Mouse (Mus musculus) lung, postnatal 25 days (tissue): ENCODE results near the gene Gm5269.

Experiments used
- DNase-seq: peaks from one replicate; pipeline ENCODE4 v3.0.0; 2022; ENCODE audit warnings: low spot score

Gm5269 gene

DNA sequence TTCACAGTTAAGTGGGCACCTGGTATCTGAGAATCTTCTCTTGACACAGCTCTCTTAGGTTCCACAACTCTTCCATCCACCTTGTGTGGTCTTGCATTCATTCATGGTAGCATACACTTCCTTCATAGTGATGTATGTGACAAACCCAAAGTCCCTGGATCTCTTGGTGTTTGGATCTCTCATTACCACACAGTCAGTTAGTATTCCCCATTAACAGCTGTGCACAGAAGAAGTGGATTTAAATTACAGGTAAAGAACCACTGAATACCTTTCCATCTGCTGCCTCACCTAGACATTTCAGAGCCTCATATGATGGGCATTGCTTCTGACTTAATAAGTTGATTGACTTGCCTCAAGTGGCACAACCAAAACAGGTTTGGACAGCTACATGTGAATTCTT lies at the start of gene Gm5269:
TSS of gene Gm5269 (minus strand) at position 101 of the 400 bp plus-strand sequence.
- no peak for DNase-seq

DNA sequence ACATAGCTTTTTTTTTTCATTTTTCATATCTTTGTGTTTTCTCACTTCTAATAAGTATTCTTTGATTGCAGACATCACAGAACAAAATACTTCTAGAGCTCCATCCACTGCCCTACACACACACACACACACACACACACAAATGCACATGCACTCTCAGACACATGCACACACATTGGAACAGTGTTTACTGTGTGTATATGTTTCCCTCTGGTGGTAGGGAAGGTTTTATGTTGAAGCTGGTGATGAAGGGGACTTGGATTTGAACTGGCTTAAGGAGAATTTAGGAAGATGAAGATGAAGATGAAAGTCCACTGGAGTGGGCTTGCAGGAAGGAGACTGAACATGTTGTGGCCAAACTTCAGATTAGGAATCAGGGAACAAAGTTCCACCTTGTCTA lies 41.1 kb upstream of the Gm5269 start:
- no peak for DNase-seq

DNA sequence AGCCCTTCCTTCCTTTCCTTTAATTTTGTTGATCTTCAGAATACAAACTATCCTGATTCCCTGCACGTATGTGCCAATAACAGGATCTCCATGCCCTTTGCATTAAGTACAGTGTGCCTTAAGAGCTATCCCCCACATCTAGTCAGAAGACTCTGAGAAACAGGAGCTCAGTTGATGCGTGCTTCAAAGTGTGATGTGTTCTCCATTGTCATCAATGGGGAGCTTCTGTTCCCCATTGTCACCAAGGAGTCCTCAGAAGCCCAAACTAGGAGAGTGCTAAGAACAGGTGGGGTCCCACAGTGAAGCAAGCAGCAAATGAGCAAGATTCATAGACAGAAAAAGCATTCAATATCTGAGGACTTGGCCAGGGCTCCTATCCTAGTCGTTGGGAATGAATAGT lies 36.8 kb upstream of the Gm5269 start:
- DNase-seq = no peak

DNA sequence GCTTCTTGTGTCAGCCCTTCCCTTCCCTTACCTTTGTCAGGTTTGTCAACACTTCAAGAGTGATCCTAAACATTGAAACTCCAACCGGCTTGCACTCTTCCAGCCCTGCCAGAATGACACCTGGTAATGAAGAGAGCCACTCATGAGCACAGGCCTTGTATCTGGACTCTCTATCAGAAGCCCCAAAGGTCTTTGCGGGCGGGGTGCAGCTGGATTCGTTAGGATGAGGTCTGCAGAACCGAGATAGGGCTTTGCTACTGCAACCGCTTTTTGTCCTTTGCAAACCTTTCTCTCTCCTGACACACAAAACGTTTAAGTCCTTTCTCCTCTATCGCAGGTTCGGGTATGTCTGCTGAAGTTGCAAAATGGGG lies 36.3 kb upstream of the Gm5269 start, which contains the start of gene Slc40a1:
TSS of gene Slc40a1 (minus strand) at position 131 of the 371 bp plus-strand sequence.
- DNase-seq = no peak

DNA sequence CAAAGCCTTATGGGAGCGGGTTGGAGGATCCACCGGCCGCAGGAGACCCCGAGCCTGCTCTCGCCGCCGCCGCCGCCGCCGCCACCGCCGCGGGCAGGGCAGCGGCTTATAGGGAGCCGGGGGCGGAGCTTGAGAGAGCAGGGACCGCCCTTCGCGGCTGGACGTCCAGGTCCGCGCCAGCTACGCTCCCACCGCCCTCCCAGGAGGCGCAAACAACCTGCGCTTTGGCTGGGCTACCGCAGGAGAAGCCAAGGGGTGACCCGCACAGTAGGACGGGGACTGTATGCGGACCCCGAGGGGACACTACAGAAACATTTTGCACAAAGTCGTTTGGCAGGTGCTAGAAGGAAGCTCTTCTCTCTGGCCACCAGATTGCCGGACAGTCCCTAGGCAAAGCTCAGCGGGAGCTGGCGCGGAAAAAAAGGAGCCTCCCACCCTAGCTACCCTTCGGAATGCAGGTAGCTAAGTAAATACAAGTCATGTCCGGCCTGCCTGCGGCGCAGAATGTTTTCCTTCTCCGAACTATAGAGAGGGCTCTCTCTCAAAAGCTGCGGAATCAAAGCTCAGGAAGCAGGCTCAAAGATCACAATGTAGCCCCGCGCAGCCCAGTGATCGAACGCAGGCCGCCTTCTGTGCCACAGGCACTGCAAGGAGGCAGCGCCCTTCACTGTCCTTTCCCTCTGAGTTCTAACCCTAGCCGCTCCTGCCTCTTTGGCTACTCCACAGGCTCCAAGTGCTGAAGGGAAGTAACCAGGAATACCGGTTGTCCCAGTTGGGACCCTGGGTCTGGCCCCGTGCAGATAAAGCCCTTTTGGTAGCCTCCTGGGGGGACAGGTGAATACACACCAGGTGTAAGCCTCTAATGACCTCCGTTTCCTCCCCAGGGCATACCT lies 35.7 kb upstream of the Gm5269 start:
- DNase-seq = peak; percentile 73

DNA sequence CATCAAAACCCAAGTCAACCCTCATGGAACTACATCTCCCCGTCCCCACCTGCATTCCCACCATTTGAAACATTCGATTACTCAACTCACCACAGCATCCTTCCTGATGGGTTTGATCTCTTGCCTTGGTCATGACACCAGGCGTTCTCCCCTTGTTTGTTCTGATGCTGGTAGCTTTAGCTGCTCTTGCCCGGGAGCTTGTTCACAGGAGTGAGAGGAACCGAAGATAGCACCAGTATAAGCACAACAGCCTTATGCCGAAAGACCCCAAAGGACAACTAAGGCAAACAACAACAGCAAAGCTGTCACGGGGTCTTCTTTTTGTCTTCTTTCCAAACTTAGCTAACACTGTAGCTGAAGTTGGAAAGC lies 35.0 kb upstream of the Gm5269 start:
- DNase-seq = no peak

DNA sequence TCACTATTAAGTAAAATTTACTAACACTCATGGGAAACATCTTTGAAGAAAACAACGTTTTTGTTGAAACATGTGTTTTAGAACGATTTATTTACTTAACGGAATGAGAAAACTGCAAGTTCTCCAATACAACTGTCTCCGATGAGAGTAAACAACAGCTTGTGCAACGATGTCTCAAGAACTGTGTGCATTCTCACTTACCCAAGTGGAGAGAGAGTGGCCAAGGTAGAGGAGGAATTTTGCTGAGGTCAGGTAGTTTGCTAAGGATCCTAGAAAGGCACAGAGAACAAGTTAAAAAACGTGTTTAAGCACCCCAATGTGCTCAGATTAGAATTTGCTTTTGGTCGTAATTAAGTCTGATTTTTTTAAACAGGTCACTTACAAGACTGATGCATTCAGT lies 34.4 kb upstream of the Gm5269 start:
- peak; percentile 9 for DNase-seq

DNA sequence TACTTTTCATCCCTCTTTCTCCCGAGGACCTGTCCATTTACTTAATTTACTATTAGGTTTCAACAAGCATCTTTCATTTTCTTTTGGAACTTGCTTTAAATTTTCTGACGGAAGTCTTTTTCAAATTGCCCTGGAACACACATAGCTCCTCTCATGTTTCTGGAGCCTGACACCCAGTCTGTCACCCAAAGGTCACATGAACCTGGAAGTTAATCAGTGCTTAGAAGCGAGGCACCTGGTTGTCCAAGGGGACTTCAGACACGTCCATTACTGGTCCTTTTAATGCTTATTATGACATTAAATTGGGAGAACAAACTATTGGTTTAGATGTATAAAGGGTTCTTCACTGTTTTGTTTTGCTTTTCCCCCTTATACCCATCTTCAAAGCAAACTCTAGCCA lies 33.2 kb upstream of the Gm5269 start:
- no peak for DNase-seq

DNA sequence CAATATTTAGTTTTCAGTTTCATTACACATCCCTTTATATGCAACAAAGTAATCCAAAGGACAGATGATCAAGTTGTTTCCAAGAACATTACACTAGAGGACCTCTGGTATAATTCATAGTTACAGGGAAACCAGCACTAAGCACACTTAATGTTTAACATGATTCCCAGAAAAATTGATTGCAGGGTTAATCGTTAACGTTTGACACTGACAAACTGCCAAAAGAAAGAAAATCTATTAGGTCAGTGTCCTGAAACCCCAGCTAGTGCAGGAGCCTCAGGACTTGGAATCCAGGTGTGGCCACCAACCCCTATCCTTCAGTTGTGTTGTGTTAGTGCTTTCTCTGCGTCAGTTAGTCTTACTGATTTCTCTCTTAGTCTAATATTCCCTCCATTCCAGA lies 30.6 kb upstream of the Gm5269 start:
- DNase-seq = no peak

DNA sequence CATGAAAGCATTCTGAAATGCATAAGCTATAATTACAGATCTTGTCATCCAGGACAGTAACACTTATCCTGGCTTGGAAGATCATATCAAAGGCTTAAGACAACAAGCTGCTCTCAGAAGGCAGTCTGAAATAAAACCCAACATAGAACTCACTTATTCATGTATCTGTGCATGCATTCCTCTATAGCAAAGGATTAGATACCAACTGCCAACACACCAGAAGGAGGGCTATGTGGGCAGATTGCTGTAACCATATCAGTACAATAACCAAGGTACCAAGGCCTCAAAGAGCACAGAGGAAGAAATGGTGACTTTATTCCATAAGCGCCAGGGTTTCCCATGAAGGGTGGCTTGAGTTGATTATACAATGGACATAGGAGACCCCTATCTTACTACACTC lies 29.7 kb upstream of the Gm5269 start:
- DNase-seq = no peak

DNA sequence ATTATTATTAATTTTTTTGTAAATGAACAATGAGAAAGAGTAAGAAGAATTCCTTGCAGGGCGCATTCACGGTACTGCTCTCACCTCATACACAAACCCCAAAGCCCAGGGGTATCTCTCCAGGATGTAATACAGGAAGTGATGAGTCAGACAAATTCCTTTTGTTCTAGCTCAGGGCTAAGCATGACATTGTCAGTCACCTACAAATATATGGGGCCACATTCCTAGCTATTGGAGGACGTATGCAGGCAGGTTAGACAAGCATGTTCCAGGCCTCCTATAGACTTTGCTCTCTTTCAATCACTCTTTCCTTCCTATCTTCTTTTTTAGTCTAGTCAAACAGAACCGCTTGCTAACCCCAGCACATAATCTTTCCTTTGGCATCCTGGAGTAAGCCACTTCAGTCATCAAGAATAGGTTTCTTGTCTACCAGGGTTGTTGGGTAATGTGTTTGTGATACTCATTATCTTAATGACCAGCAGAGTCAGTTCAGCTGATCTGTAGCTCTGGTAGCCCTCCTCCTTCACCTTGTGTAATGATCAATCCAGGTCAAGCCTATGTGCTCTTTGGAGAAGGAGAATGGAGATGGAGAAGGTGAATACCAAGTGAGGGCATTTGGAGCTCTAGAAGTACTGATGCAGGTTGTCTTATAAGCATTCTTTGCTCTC lies 27.2 kb upstream of the Gm5269 start:
- no peak for DNase-seq

DNA sequence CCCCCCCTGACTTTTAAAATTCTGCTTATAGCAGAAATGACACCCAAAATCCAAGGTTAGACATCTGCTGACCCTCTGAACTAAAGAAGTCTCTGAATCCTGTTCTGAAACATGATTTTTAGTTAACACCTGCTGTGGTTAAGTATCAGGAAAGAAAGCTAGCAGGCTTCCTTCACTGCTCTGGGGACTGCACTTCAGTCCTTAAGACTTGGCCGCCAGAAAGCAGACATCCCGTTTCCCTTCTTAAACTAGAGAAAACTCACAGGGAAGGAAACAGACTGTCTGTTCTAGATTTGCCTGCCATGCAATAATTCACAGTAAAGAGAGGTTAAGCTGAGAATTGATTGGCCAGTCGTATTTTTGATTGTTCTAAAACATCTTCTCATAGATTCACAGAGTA lies 26.1 kb upstream of the Gm5269 start:
- DNase-seq = no peak

DNA sequence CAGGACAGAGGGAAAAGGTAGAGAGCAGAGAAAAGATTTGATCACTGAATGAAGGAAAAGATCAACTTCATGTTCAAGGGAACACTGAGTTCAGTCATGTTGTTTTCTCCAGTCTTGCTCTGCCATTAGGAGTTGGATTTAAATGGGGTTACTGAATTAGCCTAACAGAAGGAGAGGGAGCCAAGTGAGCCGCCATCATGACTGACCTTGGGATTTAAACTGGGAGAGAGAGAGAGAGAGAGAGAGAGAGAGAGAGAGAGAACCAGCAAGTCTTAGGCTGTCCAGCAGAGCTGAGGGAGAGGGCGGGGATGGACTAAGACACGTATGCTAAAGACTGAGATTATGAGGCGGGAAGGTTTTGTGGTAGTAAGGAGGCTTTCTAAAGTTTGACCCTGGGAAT lies 24.2 kb upstream of the Gm5269 start:
- no peak for DNase-seq

DNA sequence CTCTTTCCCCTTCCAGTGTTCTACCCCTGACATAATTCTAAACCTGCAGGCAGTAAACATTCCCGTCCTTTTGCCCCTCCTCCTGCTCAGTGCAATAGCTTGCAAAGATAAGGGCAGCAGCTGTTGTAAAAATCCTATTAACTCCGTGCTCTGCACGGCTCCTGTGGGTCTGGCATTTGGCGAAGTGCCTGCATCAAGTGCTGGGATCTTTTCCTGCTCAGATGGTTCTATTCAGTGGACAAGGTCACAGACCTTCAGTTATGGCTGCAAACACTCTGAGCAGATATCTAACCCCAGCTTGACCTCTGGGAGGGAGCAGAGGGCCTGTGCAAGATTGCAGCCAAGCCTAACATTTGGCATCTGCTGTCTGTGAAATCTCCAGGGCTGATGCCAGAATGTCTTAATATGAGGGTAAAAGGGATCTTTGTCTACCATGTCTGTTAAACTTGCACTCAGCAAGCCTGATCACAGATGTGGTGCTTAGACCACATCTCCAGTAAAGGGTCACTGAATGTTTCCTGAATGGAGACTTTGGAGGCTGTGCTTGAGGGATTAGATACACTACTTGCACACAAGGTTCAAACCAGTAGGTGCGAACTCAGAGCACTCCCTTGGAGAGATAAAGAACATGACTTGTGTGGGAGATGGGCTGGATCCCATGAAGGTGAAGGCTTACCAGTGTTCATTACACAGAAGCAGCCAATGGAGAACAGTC lies 15.2 kb upstream of the Gm5269 start:
- peak; percentile 37 for DNase-seq

DNA sequence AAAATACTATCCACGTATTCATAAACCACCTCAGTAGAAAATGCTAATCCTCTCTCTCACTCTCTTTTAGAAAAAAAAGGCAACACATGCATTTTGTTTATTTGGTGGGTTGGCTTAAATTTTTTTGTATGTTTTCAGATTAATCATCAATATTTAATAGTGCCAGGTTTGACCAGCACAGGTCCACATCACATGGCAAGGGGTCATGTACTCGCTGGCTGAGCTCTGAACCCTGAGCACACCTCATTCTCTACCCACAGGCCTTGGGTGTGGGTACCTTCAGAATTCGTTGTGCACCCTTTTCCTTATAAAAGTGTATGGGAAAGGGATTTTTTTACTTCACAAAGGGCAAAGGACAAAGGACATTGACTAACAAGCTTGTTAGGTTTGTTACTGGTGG lies 14.1 kb upstream of the Gm5269 start:
- no peak for DNase-seq

DNA sequence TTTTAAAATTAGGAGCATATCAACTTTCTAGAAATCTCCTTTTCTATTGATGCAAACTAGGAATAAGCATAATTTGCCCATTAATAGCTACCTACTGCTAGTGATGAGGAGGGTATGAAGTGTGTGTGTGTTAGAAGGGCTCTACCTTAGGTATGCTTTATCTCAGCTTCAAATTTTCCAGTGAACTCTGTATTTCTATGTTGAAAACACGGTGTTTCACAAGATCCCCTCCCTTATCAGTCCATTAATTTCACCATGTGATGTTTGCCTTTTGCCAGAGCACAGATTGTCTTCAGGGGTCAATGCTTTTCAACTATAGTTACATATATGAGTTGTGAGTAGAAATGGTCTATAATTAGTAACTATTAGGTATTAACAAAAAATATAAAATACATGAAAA lies 8.0 kb upstream of the Gm5269 start:
- no peak for DNase-seq

DNA sequence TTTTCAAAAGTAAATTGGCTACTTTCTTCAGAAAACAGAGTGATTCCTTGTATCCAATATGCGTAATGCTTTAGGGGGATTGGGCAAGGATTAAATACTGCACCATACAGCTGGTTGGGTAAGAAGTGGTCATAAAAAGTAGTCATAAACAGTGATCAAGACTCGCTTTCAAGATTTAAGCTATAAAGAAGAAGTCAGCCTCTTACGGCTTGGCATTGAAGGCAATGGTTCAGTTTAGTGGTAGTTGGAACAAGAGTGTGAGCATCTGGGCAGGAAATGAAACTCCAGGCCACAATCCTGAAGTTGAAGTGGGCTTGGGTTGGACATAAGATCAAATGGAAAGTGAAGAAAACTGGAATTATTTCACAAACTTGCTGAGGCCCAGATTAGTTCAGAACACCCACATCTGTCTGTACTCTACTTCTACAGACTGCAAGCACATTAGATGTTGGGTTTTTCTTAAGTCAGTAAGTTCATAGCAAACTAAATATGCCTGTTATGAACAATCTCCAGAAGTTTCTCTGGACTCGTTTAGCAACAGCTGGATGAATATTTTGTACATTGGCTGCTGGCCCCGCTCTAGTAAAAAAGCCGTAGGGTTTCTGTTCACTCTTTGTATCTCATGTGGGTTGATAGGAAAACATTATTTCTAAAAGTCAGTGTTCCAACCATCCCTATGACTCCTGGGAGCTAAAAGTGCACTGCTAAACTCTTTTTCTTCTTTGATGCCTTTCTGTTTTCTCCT lies 4.3 kb upstream of the Gm5269 start:
- no peak for DNase-seq

DNA sequence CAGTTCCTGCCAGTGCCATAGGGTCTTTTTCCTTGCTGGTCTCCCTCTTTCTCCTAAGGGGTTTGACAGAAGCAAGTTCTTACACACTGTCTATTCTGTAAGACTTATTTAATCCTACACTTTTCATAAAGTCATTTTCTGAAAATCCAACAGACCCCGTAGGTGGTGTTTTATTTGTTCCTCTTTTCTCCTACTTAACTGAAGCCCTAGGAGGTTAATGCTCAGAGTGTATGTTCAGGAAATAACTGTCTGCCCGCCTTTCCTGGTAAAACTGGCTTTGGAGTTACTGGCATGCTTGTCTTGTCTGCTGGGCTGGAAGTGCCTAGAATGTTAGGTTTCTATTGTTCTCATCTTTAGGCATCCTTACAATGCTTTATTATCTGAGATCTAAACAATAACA lies 1.9 kb upstream of the Gm5269 start:
- no peak for DNase-seq

DNA sequence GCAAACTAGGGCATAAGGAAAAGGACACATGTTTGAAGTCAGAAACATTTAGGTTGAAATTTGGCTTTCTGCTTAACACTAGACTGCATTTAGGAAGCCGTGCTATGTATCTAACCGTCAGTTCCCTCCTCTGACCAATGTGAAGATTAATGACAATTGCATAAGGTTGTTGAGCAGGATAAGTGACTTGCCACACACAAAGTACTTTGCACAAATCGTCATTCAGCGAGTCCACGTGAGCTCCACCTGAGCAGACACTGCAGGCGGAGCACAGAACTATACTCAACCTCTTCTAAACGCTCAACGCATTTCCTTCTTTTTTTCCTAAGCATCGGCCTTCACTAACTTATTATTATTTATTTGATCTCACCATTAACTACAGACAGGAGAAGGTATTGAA lies 3.3 kb downstream of the Gm5269 start:
- no peak for DNase-seq

DNA sequence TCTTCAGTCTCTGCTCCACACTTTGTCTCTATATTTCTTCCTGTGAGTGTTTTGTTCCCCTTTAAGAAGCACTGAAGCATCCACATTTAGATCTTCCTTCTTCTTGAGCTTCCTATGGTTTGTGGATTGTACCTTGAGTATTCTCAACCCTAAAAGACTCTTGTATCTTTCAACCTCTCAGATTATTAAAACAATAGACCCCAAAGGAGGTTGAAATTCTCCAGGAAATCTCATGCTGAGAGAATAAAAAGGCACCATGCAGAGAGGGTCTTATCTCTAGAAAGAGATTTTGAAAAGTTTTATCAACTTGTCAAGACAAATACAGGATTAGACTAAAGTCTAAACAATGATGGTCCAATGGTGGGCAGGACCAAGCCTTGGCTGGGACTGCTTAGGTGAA lies 6.7 kb downstream of the Gm5269 start:
- DNase-seq = no peak

DNA sequence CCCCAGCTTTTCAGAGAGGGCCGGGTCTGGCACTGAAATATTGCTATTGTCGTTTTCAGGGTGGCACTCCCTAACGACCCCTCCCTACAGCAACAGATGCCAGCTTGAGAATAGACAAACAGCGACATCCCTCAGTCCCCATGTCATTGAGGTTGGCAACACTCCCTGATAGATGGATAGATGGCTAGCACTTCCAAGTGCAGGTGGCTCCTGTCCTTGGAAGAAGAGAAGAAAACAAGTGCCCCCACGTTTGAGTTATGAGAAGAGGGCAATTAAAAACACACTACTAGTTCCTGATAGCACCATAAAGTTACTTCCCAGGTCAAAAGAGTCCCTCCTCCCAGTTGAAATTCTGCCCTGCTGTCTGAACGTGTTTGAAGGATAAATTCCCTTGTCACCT lies 8.0 kb downstream of the Gm5269 start:
- no peak for DNase-seq

DNA sequence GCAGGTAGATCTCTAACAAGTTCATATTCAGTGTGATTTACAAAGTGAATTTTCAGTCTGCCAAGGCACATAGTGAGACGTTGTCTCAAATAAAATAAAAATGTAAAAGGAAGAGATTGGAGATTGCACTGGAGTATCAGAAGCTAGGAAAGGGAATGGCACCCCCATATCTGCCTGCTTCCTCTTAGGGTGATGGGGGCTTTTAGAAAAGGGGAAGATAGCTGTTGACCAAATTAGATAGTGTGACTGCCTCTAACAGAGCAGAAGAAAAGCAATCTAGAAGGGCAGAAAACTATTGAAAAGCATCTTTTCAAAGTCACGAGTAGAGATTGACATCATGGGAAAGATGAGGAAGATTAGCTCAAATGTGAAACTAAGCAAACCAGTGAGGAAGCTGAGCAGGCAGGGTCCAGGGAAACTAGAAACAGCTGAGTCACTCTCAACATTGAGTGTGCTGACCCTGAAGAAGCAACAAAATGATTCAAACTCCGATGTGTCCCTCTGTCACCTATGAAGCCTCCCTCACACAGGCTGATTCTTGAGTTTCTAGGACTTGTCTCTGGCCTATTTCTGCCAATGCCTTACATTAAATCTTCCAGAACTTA lies 8.7 kb downstream of the Gm5269 start:
- DNase-seq = no peak
